Mouse (Mus musculus) CH12.LX (cell line): ENCODE measurements around the gene Yif1a. TPM values are rescaled to one million over a fixed set of nuclear protein-coding genes. Genes with fewer than 3 reads are reported as not detected.

Experiments
- DNase-seq: peaks from one replicate; pipeline ENCODE4 v3.0.0-alpha.2; 2013; ENCODE audit errors: extremely low read depth
- H3K27ac ChIP-seq: 2 replicates; pipeline ENCODE4 v1.5.1; 2012; ENCODE audit warnings: low read depth, mild to moderate bottlenecking, control low read depth, moderate library complexity; ENCODE audit not compliant: insufficient read depth
- H3K27me3 ChIP-seq: replicated peaks from 2 replicates; pipeline ENCODE3; 2012; ENCODE audit warnings: inconsistent platforms
- H3K36me3 ChIP-seq, 2 experiments: replicated peaks in 1 of 2; 2 replicates each; pipeline versions ENCODE3 to v1.6.1; 2012; ENCODE audit warnings: inconsistent platforms in 1 of 2, low read length in 1 of 2, mild to moderate bottlenecking in 1 of 2, mixed read lengths in 1 of 2, moderate library complexity in 1 of 2; ENCODE audit not compliant: control insufficient read depth in 1 of 2, insufficient read depth in 1 of 2
- H3K4me1 ChIP-seq, 2 experiments: 2 replicates each; pipeline ENCODE4 v1.6.1; 2012; ENCODE audit warnings: inconsistent platforms in 1 of 2, moderate library complexity in 1 of 2; ENCODE audit not compliant: insufficient read depth in 2 of 2, control insufficient read depth in 1 of 2
- H3K4me2 ChIP-seq: 2 replicates; pipeline ENCODE4 v1.6.1; 2012; ENCODE audit warnings: low read depth, mild to moderate bottlenecking, control low read depth; ENCODE audit not compliant: poor library complexity, insufficient read depth, severe bottlenecking
- H3K4me3 ChIP-seq, 3 experiments: fragments of 150-350 bp in 1 of 3; sonication (generic) in 1 of 3; replicated peaks in 1 of 3; 2 replicates each; pipeline versions ENCODE3 to v1.5.1; 2011 to 2012; ENCODE audit warnings: low read depth in 2 of 3, low read length in 2 of 3, mild to moderate bottlenecking in 2 of 3, moderate library complexity in 2 of 3, control low read depth in 1 of 3, improper control_type of control experiment in 1 of 3, inconsistent platforms in 1 of 3, mixed read lengths in 1 of 3; ENCODE audit not compliant: poor library complexity in 1 of 3
- H3K79me2 ChIP-seq: replicated peaks from 2 replicates; pipeline ENCODE4 v1.6.1; 2012; ENCODE audit warnings: mild to moderate bottlenecking, moderate library complexity; ENCODE audit not compliant: control insufficient read depth, poor library complexity, insufficient read depth, severe bottlenecking; ENCODE audit errors: extremely low read depth
- H3K9ac ChIP-seq: 2 replicates; pipeline ENCODE4 v1.6.1; 2012; ENCODE audit warnings: low read depth, mild to moderate bottlenecking, control low read depth, moderate library complexity; ENCODE audit not compliant: insufficient read depth
- H3K9me3 ChIP-seq: replicated peaks from 2 replicates; pipeline ENCODE3; 2012; ENCODE audit warnings: low read length, inconsistent platforms, mixed read lengths
- CTCF ChIP-seq, 2 experiments: IDR thresholded peaks in 1 of 2; conservative IDR thresholded peaks in 1 of 2; 2 replicates each; pipeline ENCODE4 v1.5.1; 2011 to 2012; ENCODE audit warnings: low read depth in 2 of 2, low read length in 2 of 2, improper control_type of control experiment in 1 of 2, inconsistent platforms in 1 of 2, mild to moderate bottlenecking in 1 of 2, moderate library complexity in 1 of 2
- EP300 ChIP-seq: IDR thresholded peaks from 2 replicates; pipeline ENCODE4 v1.6.1; 2011; ENCODE audit warnings: low read length, improper control_type of control experiment
- ETS1 ChIP-seq: conservative IDR thresholded peaks from 2 replicates; pipeline ENCODE4 v1.6.1; 2012; ENCODE audit warnings: low read depth, mild to moderate bottlenecking, inconsistent platforms, low read length, improper control_type of control experiment, moderate library complexity
- HCFC1 ChIP-seq: IDR thresholded peaks from 2 replicates; pipeline ENCODE4 v1.6.1; 2012; ENCODE audit warnings: low read depth, mild to moderate bottlenecking, inconsistent platforms, low read length, improper control_type of control experiment
- IRF4 ChIP-seq: IDR thresholded peaks from 2 replicates; pipeline ENCODE4 v1.6.1; 2014; ENCODE audit warnings: low read depth, mild to moderate bottlenecking, inconsistent platforms, low read length, improper control_type of control experiment
- MAFK ChIP-seq: IDR thresholded peaks from 2 replicates; pipeline ENCODE4 v1.6.1; 2011; ENCODE audit warnings: low read length, improper control_type of control experiment; ENCODE audit not compliant: insufficient replicate concordance
- MAX ChIP-seq: IDR thresholded peaks from 2 replicates; pipeline ENCODE4 v1.6.1; 2011; ENCODE audit warnings: low read length, improper control_type of control experiment
- MAZ ChIP-seq: IDR thresholded peaks from 2 replicates; pipeline ENCODE4 v1.6.1; 2012; ENCODE audit warnings: low read depth, mild to moderate bottlenecking, inconsistent platforms, low read length, improper control_type of control experiment, moderate library complexity
- MEF2A ChIP-seq: IDR thresholded peaks from 2 replicates; pipeline ENCODE4 v1.6.1; 2014; ENCODE audit warnings: low read depth, mild to moderate bottlenecking, inconsistent platforms, low read length, improper control_type of control experiment, borderline replicate concordance
- MXI1 ChIP-seq: IDR thresholded peaks from 2 replicates; pipeline ENCODE4 v1.6.1; 2011; ENCODE audit warnings: mild to moderate bottlenecking, low read depth, low read length, improper control_type of control experiment
- MYC ChIP-seq: IDR thresholded peaks from 2 replicates; pipeline ENCODE4 v1.6.1; 2011; ENCODE audit warnings: low read depth, mild to moderate bottlenecking, improper control_type of control experiment, low read length
- PAX5 ChIP-seq: IDR thresholded peaks from 2 replicates; pipeline ENCODE4 v1.6.1; 2012; ENCODE audit warnings: low read length, inconsistent platforms, mixed read lengths
- RAD21 ChIP-seq: IDR thresholded peaks from 2 replicates; pipeline ENCODE4 v1.6.1; 2011; ENCODE audit warnings: low read depth, mild to moderate bottlenecking, low read length, improper control_type of control experiment, moderate library complexity
- SIN3A ChIP-seq: IDR thresholded peaks from 2 replicates; pipeline ENCODE4 v1.6.1; 2012; ENCODE audit warnings: low read length, improper control_type of control experiment, inconsistent platforms
- SMC3 ChIP-seq: IDR thresholded peaks from 2 replicates; pipeline ENCODE4 v1.6.1; 2011; ENCODE audit warnings: low read depth, low read length, improper control_type of control experiment
- TBP ChIP-seq: conservative IDR thresholded peaks from 2 replicates; pipeline ENCODE4 v1.6.1; 2011; ENCODE audit warnings: low read depth, low read length, improper control_type of control experiment
- USF2 ChIP-seq: conservative IDR thresholded peaks from 2 replicates; pipeline ENCODE4 v1.6.1; 2011; ENCODE audit warnings: low read depth, low read length, improper control_type of control experiment
- ZMIZ1 ChIP-seq: IDR thresholded peaks from 2 replicates; pipeline ENCODE4 v1.6.1; 2012; ENCODE audit warnings: low read depth, mild to moderate bottlenecking, inconsistent platforms, low read length, improper control_type of control experiment
- dilution Hi-C: fragments of 300-500 bp; cut with MboI; formaldehyde crosslinking; loops from 2 replicates; pipeline ENCODE4 v1.14.3; 2020; ENCODE audit warnings: low sequenced_read_pairs; ENCODE audit not compliant: extremely low pct_unique_long_range_greater_than_20kb, extremely low pct_ligation_motif_present
- in situ Hi-C: fragments of 300-500 bp; cut with MboI; formaldehyde crosslinking; loops from 3 replicates; pipeline ENCODE4 v1.14.3; 2019; ENCODE audit warnings: low sequenced_read_pairs, low pct_ligation_motif_present, low pct_unique_long_range_greater_than_20kb, mixed read lengths
- polyA plus RNA-seq: library from polyadenylated mRNA; unstranded; fragments of >175 nt; gene quantifications from 2 replicates; pipeline ENCODE4 v1.2.1, GENCODE M21; 2012; ENCODE audit warnings: low read depth; ENCODE audit not compliant: insufficient read length
- total RNA-seq, 2 experiments: library from RNA; depleted of rRNA; stranded (reverse); fragments of 300-350 nt in 1 of 2; fragments of >200 nt in 1 of 2; gene quantifications; 2 replicates each; pipeline ENCODE4 v1.2.3; 2012 to 2014

Yif1a gene
- total and polyA plus RNA-seq, 3 experiments, result 33.1 to 72.4 (median 65.0) TPM

- peaks cover 12 to 19% of the 10 kb centered on the region in 2 experiments for H3K4me1 ChIP-seq
- no peak overlapping the region for H3K4me2 ChIP-seq
- no peak overlapping the region for H3K4me3 ChIP-seq
- H3K27me3 ChIP-seq, result no peaks in the 10 kb centered on the region
- H3K9ac ChIP-seq, result no peak overlapping the region
- in situ Hi-C loops, result no loop called here
- no peak for DNase-seq
- H3K36me3 ChIP-seq, result peaks cover 42 to 89% of the 10 kb centered on the region in 2 experiments
- no peaks in the 10 kb centered on the region for H3K79me2 ChIP-seq
- no peaks in the 10 kb centered on the region for H3K9me3 ChIP-seq
- dilution Hi-C loops, result no loop called here
- no peak overlapping the region for H3K27ac ChIP-seq
- TF ChIP-seq TBP (no peak), ZMIZ1 (no peak), EP300 (no peak), ETS1 (no peak), PAX5 (no peak), SMC3 (no peak), USF2 (no peak), HCFC1 (no peak)
Measured at GRCm38 (mm10) chr19:5049325-5049724, 39.0 kb upstream of the Yif1a start.

- Histone ChIP-seq H3K36me3 (peaks cover 42 to 89% of the 10 kb centered on the region in 2 experiments), H3K9ac (no peak within 1 kb of the TSS), H3K79me2 (no peaks in the 10 kb centered on the region), H3K4me3 (no peak within 1 kb of the TSS), H3K9me3 (no peaks in the 10 kb centered on the region)
- TF ChIP-seq ZMIZ1, result no peak
- TF ChIP-seq SIN3A, result 0 out of 2 replicates have a peak, but pooled peaks have one; percentile 33
- TF ChIP-seq MAZ, result 0 out of 2 replicates have a peak, but pooled peaks have one; percentile 45
- peak; percentile 75 for TF ChIP-seq MAX
- no peak for TF ChIP-seq MEF2A
- peak; percentile 80 for TF ChIP-seq MYC
- peak; percentile 5 for TF ChIP-seq RAD21
- TF ChIP-seq CTCF (conservative IDR thresholded peaks at IDR 0.05 in 1 of 2, IDR thresholded peaks at IDR 0.05 in 1 of 2; ENCODE audit: low read depth in 2 of 2, low read length in 2 of 2), result peak in 1 of 2 experiments; percentile 58; a peak in 2 of 4 replicates
- peak; percentile 73 for TF ChIP-seq MXI1
- no peak for TF ChIP-seq MAFK
- peak; percentile 76 for TF ChIP-seq IRF4
- TF ChIP-seq, all 38 proteins: peak for 8
- in situ Hi-C loops, result no loop called here
- peak within 1 kb of the TSS; percentile 31; the same call in 1 of the 2 replicates for H3K27ac ChIP-seq
- peaks cover 12 to 19% of the 10 kb centered on the region in 2 experiments for H3K4me1 ChIP-seq
- dilution Hi-C loops, result no loop called here
- no peak within 1 kb of the TSS for H3K4me2 ChIP-seq
- DNase-seq, result peak; percentile 70
- H3K27me3 ChIP-seq, result no peaks in the 10 kb centered on the region
Measured at GRCm38 (mm10) chr19:5050047-5050905, 38.1 kb upstream of the Yif1a start, which contains the start of gene Rin1. TSS of gene Rin1 (plus strand) at chr19:5050481.
